Mouse (Mus musculus) cerebellum, adult 18-20 months (tissue): ENCODE data around the gene Tubgcp6.

Experiments
- DNase-seq, 2 experiments: peaks; one replicate each; pipeline ENCODE4 v3.0.0; 2021

The Tubgcp6 gene

GRCm38 (mm10) chr15:89100823-89101222, 22.1 kb downstream of the Tubgcp6 start:
- DNase-seq = no peak

- peak; percentile 75 to 76 for DNase-seq
Observed at GRCm38 (mm10) chr15:89098616-89099015, 24.3 kb downstream of the Tubgcp6 start.

GRCm38 (mm10) chr15:89097450-89097849, 25.5 kb downstream of the Tubgcp6 start:
- no peak for DNase-seq

GRCm38 (mm10) chr15:89092181-89092580, 30.7 kb downstream of the Tubgcp6 start:
- DNase-seq = no peak

GRCm38 (mm10) chr15:89090662-89091061, 32.2 kb downstream of the Tubgcp6 start:
- DNase-seq = no peak

GRCm38 (mm10) chr15:89089248-89090051, 33.5 kb downstream of the Tubgcp6 start:
- no peak for DNase-seq

- peak; percentile 92 to 96 for DNase-seq
Observed at GRCm38 (mm10) chr15:89088607-89089247, 34.2 kb downstream of the Tubgcp6 start, which contains the start of gene Selenoo. Gene Selenoo, plus strand, starts transcription at chr15:89089084.

- DNase-seq = no peak
Observed at GRCm38 (mm10) chr15:89084826-89085225, 38.1 kb downstream of the Tubgcp6 start.

- DNase-seq = no peak
Observed at GRCm38 (mm10) chr15:89083906-89084305, 39.0 kb downstream of the Tubgcp6 start.

- DNase-seq = peak; percentile 52 to 64
Observed at GRCm38 (mm10) chr15:89078208-89078836, 44.6 kb downstream of the Tubgcp6 start.

GRCm38 (mm10) chr15:89076156-89076731, 46.7 kb downstream of the Tubgcp6 start:
- peak; percentile 76 to 82 for DNase-seq

- peak; percentile 79 to 89 for DNase-seq
Observed at GRCm38 (mm10) chr15:89075478-89076147, 47.3 kb downstream of the Tubgcp6 start.

GRCm38 (mm10) chr15:89074613-89075477, 48.1 kb downstream of the Tubgcp6 start, which contains the start of gene Trabd:
Gene Trabd, plus strand, starts transcription at chr15:89075124.
- DNase-seq = no peak

GRCm38 (mm10) chr15:89073993-89074603, 48.8 kb downstream of the Tubgcp6 start:
- no peak for DNase-seq

- DNase-seq = peak in 1 of 2 experiments; percentile 17
Observed at GRCm38 (mm10) chr15:89070606-89071005, 52.3 kb downstream of the Tubgcp6 start.

GRCm38 (mm10) chr15:89069336-89069840, 53.5 kb downstream of the Tubgcp6 start:
- DNase-seq = peak in 1 of 2 experiments; percentile 10

- DNase-seq = no peak
Observed at GRCm38 (mm10) chr15:89068226-89068625, 54.7 kb downstream of the Tubgcp6 start.

- DNase-seq = peak in 1 of 2 experiments; percentile 27
Observed at GRCm38 (mm10) chr15:89067609-89068008, 55.3 kb downstream of the Tubgcp6 start.

GRCm38 (mm10) chr15:89064891-89065290, 58.0 kb downstream of the Tubgcp6 start:
- peak in 1 of 2 experiments; percentile 21 for DNase-seq

GRCm38 (mm10) chr15:89063536-89063935, 59.4 kb downstream of the Tubgcp6 start:
- peak; percentile 79 to 85 for DNase-seq

GRCm38 (mm10) chr15:89063001-89063400, 59.9 kb downstream of the Tubgcp6 start:
- DNase-seq = peak in 1 of 2 experiments; percentile 37
